Mouse (Mus musculus) central nervous system, embryonic 11.5 days (tissue): ENCODE results near the gene Snrpb2. TPM values are rescaled to one million over a fixed set of nuclear protein-coding genes. Genes with fewer than 3 reads are reported as not detected.

Experiments
- polyA plus RNA-seq: library from polyadenylated mRNA; depleted of rRNA; stranded (reverse); fragments of >200 nt; gene quantifications from 2 replicates; pipeline ENCODE4 v1.2.3, GENCODE M21; 2012; rRNA removed

Snrpb2 gene
- 77.3 and 105 TPM in 2 replicates for polyA plus RNA-seq

DNA sequence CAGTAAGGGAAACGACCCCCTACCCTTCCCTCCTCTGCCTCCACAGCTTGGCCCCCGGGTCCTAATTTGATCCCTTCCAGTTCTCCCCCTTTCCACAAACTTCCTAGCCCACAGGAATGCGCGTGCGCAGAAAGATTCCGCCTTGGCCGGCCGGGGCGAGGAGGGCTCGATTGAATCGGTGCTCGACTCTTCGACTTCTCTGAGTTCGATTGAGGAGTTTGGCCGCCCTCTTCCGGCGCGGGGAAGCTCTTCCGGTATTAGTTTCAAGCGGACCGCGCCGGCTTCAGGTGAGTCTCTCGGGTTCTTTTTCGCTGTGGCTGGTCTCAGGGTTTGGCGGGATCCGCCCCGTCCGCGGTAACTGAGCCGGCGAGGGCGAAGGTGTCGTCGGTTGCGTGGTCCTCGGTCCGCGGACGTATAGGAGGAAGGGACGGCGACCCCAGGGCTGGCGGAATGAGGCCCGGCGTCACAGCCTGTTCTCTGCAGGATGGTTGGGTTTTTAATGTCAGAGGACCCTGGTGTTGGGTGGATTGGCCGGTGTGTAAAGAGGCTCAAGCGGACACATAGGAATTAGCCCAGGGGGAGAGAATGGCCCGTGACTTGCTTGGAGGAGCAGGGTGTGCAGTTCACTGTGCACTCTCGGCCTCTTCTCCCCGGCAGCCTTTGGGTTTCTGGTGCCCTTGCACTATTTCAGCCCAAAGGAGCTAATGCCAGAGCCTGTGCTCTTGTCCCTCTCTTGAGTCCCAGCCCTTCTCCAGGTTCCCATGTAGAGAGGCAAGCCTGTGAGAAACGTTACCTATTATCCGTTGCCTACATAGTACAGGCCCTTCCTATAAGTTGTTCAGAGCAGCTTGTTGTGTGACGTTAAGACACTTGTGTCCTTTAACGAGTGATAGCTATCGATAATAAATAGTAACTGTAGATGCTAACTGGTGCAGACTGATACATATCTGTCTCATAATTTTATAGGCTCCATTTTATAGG is at the start of gene Snrpb2:
Gene Snrpb2, plus strand, starts transcription at position 228 of the 981 bp plus-strand sequence.

DNA sequence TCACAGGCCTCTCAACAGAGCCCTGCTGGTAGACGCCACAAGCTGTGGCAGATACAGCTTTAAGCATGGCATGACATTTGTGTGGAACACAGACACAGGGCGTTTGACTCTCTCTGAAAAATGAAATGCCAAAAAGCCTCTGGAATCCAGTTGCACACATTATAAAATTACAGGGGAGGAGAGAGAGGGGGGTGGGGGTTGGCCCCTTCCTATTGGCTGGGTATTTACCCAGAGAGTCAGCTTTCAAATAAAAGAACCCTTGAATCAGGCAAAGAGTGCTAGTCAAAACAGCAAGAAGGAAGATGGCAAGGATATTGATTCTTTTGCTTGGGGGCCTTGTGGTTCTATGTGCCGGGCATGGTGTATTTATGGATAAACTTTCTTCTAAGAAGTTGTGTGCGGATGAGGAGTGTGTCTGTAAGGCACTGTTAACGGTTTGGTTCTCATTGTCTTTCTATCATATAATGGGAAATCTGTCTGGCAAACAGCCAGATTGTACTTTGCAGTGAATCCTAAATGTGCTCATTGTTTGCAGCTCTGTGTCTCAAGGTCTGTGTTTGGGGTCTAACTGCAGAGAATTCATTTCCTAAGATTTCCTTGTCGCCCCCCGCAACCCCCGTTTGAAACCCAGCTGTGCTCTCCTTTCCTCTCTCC is 15.5 kb downstream of the Snrpb2 start, which contains the start of gene Otor:
Gene Otor, plus strand, starts transcription at position 276 of the 654 bp plus-strand sequence.

Other genes starting within 250 kb of the Snrpb2 start
- gene Kif16b, start 161.5 kb upstream of the Snrpb2 start, polyA plus RNA-seq = 5.5 and 6.6 TPM in 2 replicates
- gene Otor, start 15.4 kb downstream of the Snrpb2 start, polyA plus RNA-seq = 1.6 and 4.3 TPM in 2 replicates